In genomic region chr13:81828486-81828885, GRCm38 (mm10) we compare ENCODE assay signal across 9 mouse cellular contexts. TPM values are rescaled to one million over a fixed set of nuclear protein-coding genes. Genes with fewer than 3 reads are reported as not detected.
DNase-seq lines count a peak whose midpoint lies in the region; ATAC-seq and TF ChIP-seq lines count a peak whose summit lies in the region.
"Had no signal": no experiment of that assay in that cellular context is flagged by ENCODE, and none has a peak within 500 bp of the region (broad histone marks: within the 10 kb centered on the region; RNA-seq: fewer than 3 reads in every experiment).

No protein-coding gene starts in this region.

- no peaks in the 10 kb centered on the region for H3K36me3 ChIP-seq in lung, embryonic 14.5 days (ENCODE audit: insufficient read depth)
- H3K36me3 ChIP-seq in thymus, adult 2 months (ENCODE audit: control insufficient read depth, insufficient read depth, low read length) = no peaks in the 10 kb centered on the region
- H3K36me3 ChIP-seq: liver, embryonic 13.5 days had no signal

- DNase-seq in lung, embryonic 14.5 days = peak; percentile 81
- DNase-seq in lung, postnatal 4 days = no peak
- peak; percentile 49 to 81 for DNase-seq in frontal cortex, adult 2 months (ENCODE audit: extremely low spot score in 1 of 2, low spot score in 1 of 2)
- DNase-seq in left cerebral cortex, postnatal 14 days (ENCODE audit: low spot score in 2 of 2) = peak; percentile 58 to 86
- DNase-seq in right cerebral cortex, postnatal 36 days (ENCODE audit: low spot score in 2 of 2) = peak; percentile 31 to 54
- DNase-seq in thymus, adult 2 months = no peak
- no peak for DNase-seq in adrenal gland, postnatal 4 days (ENCODE audit: low spot score in 2 of 2)
- DNase-seq: liver, embryonic 13.5 days had no signal

- no peak for TF ChIP-seq CTCF in lung, embryonic 14.5 days (IDR thresholded peaks at IDR 0.05; ENCODE audit: low read depth)
- no peak for TF ChIP-seq CTCF in thymus, adult 2 months (IDR thresholded peaks at IDR 0.05; ENCODE audit: borderline replicate concordance, control insufficient read depth, extremely low read depth, insufficient read depth, low read length, poor library complexity)

- H3K9ac ChIP-seq in lung, embryonic 14.5 days = no peak overlapping the region
- H3K9ac ChIP-seq: liver, embryonic 13.5 days had no signal

- intact Hi-C loops in left cerebral cortex, postnatal 14 days (cut with DNase I) = loop anchor here (10.0 kb wide), 1 partner anchor 106 kb away; no protein-coding TSS in a partner anchor

- no peak for TF ChIP-seq POLR2A in thymus, adult 2 months (IDR thresholded peaks at IDR 0.05; ENCODE audit: control insufficient read depth, extremely low read depth, insufficient read depth, low read length, poor library complexity)

- H3K27me3 ChIP-seq in lung, embryonic 14.5 days (ENCODE audit: insufficient read depth, low read length) = no peaks in the 10 kb centered on the region
- no peaks in the 10 kb centered on the region for H3K27me3 ChIP-seq in thymus, adult 2 months (ENCODE audit: control insufficient read depth, insufficient read depth, low read length)
- H3K27me3 ChIP-seq: liver, embryonic 13.5 days had no signal

- peak; percentile 58; the same call in 1 of the 2 replicates for ATAC-seq in lung, embryonic 14.5 days (ENCODE audit: insufficient read depth)

- H3K4me1 ChIP-seq in lung, embryonic 14.5 days (ENCODE audit: insufficient read depth) = no peaks in the 10 kb centered on the region
- H3K4me1 ChIP-seq in thymus, adult 2 months (replicated peaks; ENCODE audit: control insufficient read depth, insufficient read depth, low read length) = no peaks in the 10 kb centered on the region
- H3K4me1 ChIP-seq: liver, embryonic 13.5 days had no signal

- no peak overlapping the region for H3K4me2 ChIP-seq in lung, embryonic 14.5 days
- H3K4me2 ChIP-seq: liver, embryonic 13.5 days had no signal

- H3K4me3 ChIP-seq in lung, embryonic 14.5 days (ENCODE audit: low read depth, low read length) = no peak overlapping the region
- H3K4me3 ChIP-seq in thymus, adult 2 months (ENCODE audit: control insufficient read depth, insufficient read depth, low read length) = no peak overlapping the region
- H3K4me3 ChIP-seq: liver, embryonic 13.5 days had no signal

- no peaks in the 10 kb centered on the region for H3K9me3 ChIP-seq in lung, embryonic 14.5 days (ENCODE audit: low read depth, low read length)
- H3K9me3 ChIP-seq: liver, embryonic 13.5 days had no signal

- whole genome bisulfite sequencing in lung, embryonic 14.5 days = 40% methylated on average over 6 of the region's 6 CpGs
- WGBS in thymus, adult 2 months = 86% methylated on average over 6 of the region's 6 CpGs

- H3K27ac ChIP-seq in lung, embryonic 14.5 days (ENCODE audit: low read depth) = no peak overlapping the region
- H3K27ac ChIP-seq in thymus, adult 2 months (ENCODE audit: control insufficient read depth, insufficient read depth, low read length) = no peak overlapping the region
- H3K27ac ChIP-seq: kidney, postnatal 0 days; liver, embryonic 13.5 days had no signal

RNA-seq across cellular contexts. Expression of gene Cetn3, which starts 45.6 kb away (rescaled TPM):
- 255 and 261 TPM in 2 replicates for polyA plus RNA-seq in lung, embryonic 14.5 days (2014; fragmentation: Nextera tagmentation; extraction: Ambion mirVana)
- 189 and 220 TPM in 2 replicates for polyA plus RNA-seq in frontal cortex, adult 2 months (2012; rRNA removed)
- 100 to 1,000 TPM; 152 to 161 TPM for total RNA-seq in left cerebral cortex, postnatal 14 days (2021)
- 3.4 and 3.6 TPM in 2 replicates for polyA plus RNA-seq in thymus, adult 2 months (2012; rRNA removed)
- total RNA-seq in adrenal gland, postnatal 4 days (2021) = 100 to 1,000 TPM; 175 to 177 TPM

Comparison
In these comparisons a context has a peak if more than half of its experiments do, and no peak if none do; other contexts are left out.
1. DNase-seq: peak in lung, embryonic 14.5 days (single experiment), frontal cortex, adult 2 months (2 of 2), left cerebral cortex, postnatal 14 days (2 of 2) and right cerebral cortex, postnatal 36 days (2 of 2); none in lung, postnatal 4 days (0 of 2), thymus, adult 2 months (single experiment) and adrenal gland, postnatal 4 days (0 of 2).
2. RNA of gene Cetn3, which starts 45.6 kb away (polyA plus RNA-seq): 255 to 261 TPM in lung, embryonic 14.5 days and 189 to 220 TPM in frontal cortex, adult 2 months; 3.4 to 3.6 TPM in thymus, adult 2 months; every median in the first group is over 10 times any median in the second.